ENCODE assay signal across 33 mouse cellular contexts in genomic region chr1:172198316-172198715, GRCm38 (mm10). TPM values are rescaled to one million over a fixed set of nuclear protein-coding genes. Genes with fewer than 3 reads are reported as not detected.
DNase-seq lines count a peak whose midpoint lies in the region; ATAC-seq and TF ChIP-seq lines count a peak whose summit lies in the region.
"Had no signal": no experiment of that assay in that cellular context is flagged by ENCODE, and none has a peak within 500 bp of the region (broad histone marks: within the 10 kb centered on the region; RNA-seq: fewer than 3 reads in every experiment).

No protein-coding gene starts in this region.

- no peaks in the 10 kb centered on the region for H3K27me3 ChIP-seq in neural tube, embryonic 13.5 days
- H3K27me3 ChIP-seq in neural tube, embryonic 15.5 days (replicated peaks) = no peaks in the 10 kb centered on the region
- H3K27me3 ChIP-seq: heart, embryonic 13.5 days; limb, embryonic 13.5 days; lung, embryonic 15.5 days had no signal

- WGBS in neural tube, embryonic 13.5 days = 89% methylated on average over 8 of the region's 8 CpGs
- WGBS in neural tube, embryonic 15.5 days = 90% methylated on average over 8 of the region's 8 CpGs

- peak; percentile 55 for DNase-seq in cerebellum, adult 9-11 months
- DNase-seq in heart, adult 11 months = peak; percentile 87
- no peak for DNase-seq in heart, adult 8-10 months (ENCODE audit: low spot score)
- no peak for DNase-seq in left cerebral cortex, adult 2 months (ENCODE audit: extremely low spot score in 1 of 2, low spot score in 2 of 2)
- DNase-seq in left cerebral cortex, adult 8-10 months (ENCODE audit: low spot score in 2 of 2) = no peak
- DNase-seq: adrenal gland, adult 8-10 months; gastrocnemius, postnatal 14 days; heart, postnatal 10 days; kidney, adult 9 months; kidney, postnatal 10 days; layer of hippocampus, adult 9-11 months; right cerebral cortex, postnatal 25 days; thymus, postnatal 14 days had no signal

- peak overlapping the region; percentile 32; the same call in 1 of the 2 replicates for H3K27ac ChIP-seq in left cerebral cortex, adult 2 months
- H3K27ac ChIP-seq in neural tube, embryonic 13.5 days (replicated peaks) = peak overlapping the region; percentile 33; the same call in 1 of the 2 replicates
- no peak overlapping the region; the same call in 1 of the 2 replicates for H3K27ac ChIP-seq in neural tube, embryonic 15.5 days (replicated peaks)
- H3K27ac ChIP-seq: limb, embryonic 13.5 days; lung, embryonic 15.5 days had no signal

- no peaks in the 10 kb centered on the region for H3K9me3 ChIP-seq in neural tube, embryonic 13.5 days
- H3K9me3 ChIP-seq in neural tube, embryonic 15.5 days (replicated peaks) = no peaks in the 10 kb centered on the region
- H3K9me3 ChIP-seq: G1E; heart, embryonic 13.5 days; limb, embryonic 13.5 days; lung, embryonic 15.5 days had no signal

- H3K9ac ChIP-seq in neural tube, embryonic 13.5 days = no peak overlapping the region
- H3K9ac ChIP-seq in neural tube, embryonic 15.5 days (replicated peaks) = no peak overlapping the region
- H3K9ac ChIP-seq: heart, embryonic 13.5 days; limb, embryonic 13.5 days; lung, embryonic 15.5 days had no signal

- H3K4me1 ChIP-seq in neural tube, embryonic 13.5 days (replicated peaks) = peaks cover 41% of the 10 kb centered on the region
- peaks cover 39% of the 10 kb centered on the region for H3K4me1 ChIP-seq in neural tube, embryonic 15.5 days

- no peak for ATAC-seq in cerebellum, adult (ENCODE audit: insufficient number of reproducible peaks, low FRiP score, low TSS enrichment)
- no peak for ATAC-seq in neural tube, embryonic 13.5 days (ENCODE audit: low read depth)
- no peak for ATAC-seq in neural tube, embryonic 15.5 days (ENCODE audit: low FRiP score)
- ATAC-seq: intestine, embryonic 16.5 days had no signal

- intact Hi-C loops in left cerebral cortex, adult 2 months (cut with DNase I) = no loop called here

- peaks cover 70% of the 10 kb centered on the region for H3K36me3 ChIP-seq in neural tube, embryonic 13.5 days
- peaks cover 64% of the 10 kb centered on the region for H3K36me3 ChIP-seq in neural tube, embryonic 15.5 days

- no peak overlapping the region for H3K4me3 ChIP-seq in left cerebral cortex, adult 2 months
- H3K4me3 ChIP-seq in neural tube, embryonic 13.5 days = no peak overlapping the region
- no peak overlapping the region for H3K4me3 ChIP-seq in neural tube, embryonic 15.5 days (replicated peaks)
- H3K4me3 ChIP-seq: erythroblast, embryonic 14.5 days; heart, embryonic 13.5 days; limb, embryonic 13.5 days; lung, embryonic 15.5 days had no signal

- no peak overlapping the region for H3K4me2 ChIP-seq in neural tube, embryonic 13.5 days
- H3K4me2 ChIP-seq in neural tube, embryonic 15.5 days = no peak overlapping the region
- H3K4me2 ChIP-seq: heart, embryonic 13.5 days; limb, embryonic 13.5 days; liver, embryonic 11.5 days; lung, embryonic 15.5 days had no signal

- TF ChIP-seq CTCF in left cerebral cortex, adult 2 months (IDR thresholded peaks at IDR 0.05) = no peak

RNA-seq across cellular contexts. Expression of gene Pea15a, which starts 8.3 kb away (rescaled TPM):
- 10 to 100 TPM; 41.7 to 74.1 (median 60.0) TPM for total RNA-seq in heart, adult 8-10 months (2022)
- 100 to 1,000 TPM; 387 to 422 TPM for total RNA-seq in left cerebral cortex, adult 2 months (2021)
- total RNA-seq in left cerebral cortex, adult 8-10 months (2022) = 100 to 1,000 TPM; 409 to 452 (median 428) TPM
- polyA plus RNA-seq in neural tube, embryonic 13.5 days (2015; fragmentation: Nextera tagmentation; extraction: Ambion mirVana) = 355 and 388 TPM in 2 replicates
- 378 and 415 TPM in 2 replicates for polyA plus RNA-seq in neural tube, embryonic 15.5 days (2015; fragmentation: Nextera tagmentation; extraction: Ambion mirVana)

RNA-seq across cellular contexts. Expression of gene Casq1, which starts 21.4 kb away (rescaled TPM):
- 1 to 10 TPM; 2.5 to 6.9 (median 3.7) TPM for total RNA-seq in heart, adult 8-10 months (2022)
- under 1 TPM in 1 of 2 experiments, not detected in 1; 0.48 TPM for total RNA-seq in left cerebral cortex, adult 2 months (2021)
- 1 to 10 TPM in 3 of 4 experiments, under 1 TPM in 1; 0.79 to 3.1 (median 2.0) TPM for total RNA-seq in left cerebral cortex, adult 8-10 months (2022)
- 2.3 and 2.6 TPM in 2 replicates for polyA plus RNA-seq in neural tube, embryonic 13.5 days (2015; fragmentation: Nextera tagmentation; extraction: Ambion mirVana)
- polyA plus RNA-seq in neural tube, embryonic 15.5 days (2015; fragmentation: Nextera tagmentation; extraction: Ambion mirVana) = 3.8 and 4.0 TPM in 2 replicates
- total RNA-seq: G1E; granulocyte monocyte progenitor cell, adult 5-6 weeks; hematopoietic stem cell, adult 5-6 weeks; megakaryocyte progenitor cell, adult 5-6 weeks; neutrophil, adult 5-6 weeks had no signal
- polyA plus RNA-seq: erythroblast, embryonic 14.5 days; G1E had no signal

RNA-seq across cellular contexts. Expression of gene Dcaf8, which starts 50.4 kb away (rescaled TPM):
- total RNA-seq in heart, adult 8-10 months (2022) = 100 to 1,000 TPM; 120 to 132 (median 125) TPM
- 100 to 1,000 TPM; 115 to 121 TPM for total RNA-seq in left cerebral cortex, adult 2 months (2021)
- 100 to 1,000 TPM; 118 to 125 (median 119) TPM for total RNA-seq in left cerebral cortex, adult 8-10 months (2022)
- 94.0 and 96.6 TPM in 2 replicates for polyA plus RNA-seq in neural tube, embryonic 13.5 days (2015; fragmentation: Nextera tagmentation; extraction: Ambion mirVana)
- 84.5 and 93.4 TPM in 2 replicates for polyA plus RNA-seq in neural tube, embryonic 15.5 days (2015; fragmentation: Nextera tagmentation; extraction: Ambion mirVana)

RNA-seq across cellular contexts. Expression of gene Atp1a4, which starts 59.9 kb away (rescaled TPM):
- not detected for total RNA-seq in heart, adult 8-10 months (2022)
- not detected for total RNA-seq in left cerebral cortex, adult 2 months (2021)
- not detected for total RNA-seq in left cerebral cortex, adult 8-10 months (2022)
- not detected in 2 replicates for polyA plus RNA-seq in neural tube, embryonic 13.5 days (2015; fragmentation: Nextera tagmentation; extraction: Ambion mirVana)
- polyA plus RNA-seq in neural tube, embryonic 15.5 days (2015; fragmentation: Nextera tagmentation; extraction: Ambion mirVana) = 0.05 TPM in 1 of 2 replicates, not detected in the other
- total RNA-seq: common myeloid progenitor, adult 5-6 weeks; granulocyte monocyte progenitor cell, adult 5-6 weeks; heart, postnatal 10 days; hematopoietic stem cell, adult 5-6 weeks; left cerebral cortex, adult 18-20 months; left cerebral cortex, postnatal 36 days; megakaryocyte progenitor cell, adult 5-6 weeks; neutrophil, adult 5-6 weeks had no signal
- polyA plus RNA-seq: embryonic facial prominence, embryonic 14.5 days; erythroblast, embryonic 14.5 days; G1E; intestine, embryonic 16.5 days; limb, embryonic 13.5 days; liver, embryonic 11.5 days; liver, embryonic 16.5 days; lung, embryonic 15.5 days; urinary bladder, adult 2 months had no signal

Comparison
In these comparisons a context has a peak if more than half of its experiments do, and no peak if none do; other contexts are left out.
1. DNase-seq: peak in cerebellum, adult 9-11 months (single experiment) and heart, adult 11 months (single experiment); none in heart, adult 8-10 months (single experiment), left cerebral cortex, adult 2 months (0 of 2) and left cerebral cortex, adult 8-10 months (0 of 2).
2. RNA of gene Pea15a, which starts 8.3 kb away (total RNA-seq): 409 to 452 TPM in left cerebral cortex, adult 8-10 months and 387 to 422 TPM in left cerebral cortex, adult 2 months; 41.7 to 74.1 TPM in heart, adult 8-10 months; every median in the first group is over 4 times any median in the second.